In genomic region chr6:65472455-65472854, GRCm38 (mm10) we compare ENCODE assay signal across 19 mouse cellular contexts. TPM values are rescaled to one million over a fixed set of nuclear protein-coding genes. Genes with fewer than 3 reads are reported as not detected.
"Had no signal": no experiment of that assay in that cellular context is flagged by ENCODE, and none has a peak within 500 bp of the region (broad histone marks: within the 10 kb centered on the region; RNA-seq: fewer than 3 reads in every experiment).

No protein-coding gene starts in this region.

- ATAC-seq: lung, postnatal 0 days; midbrain, embryonic 13.5 days; midbrain, embryonic 15.5 days had no signal

- H3K27me3 ChIP-seq: lung, embryonic 15.5 days; megakaryocyte, embryonic 14.5 days; midbrain, embryonic 13.5 days; midbrain, embryonic 15.5 days; neural tube, embryonic 12.5 days; stomach, embryonic 15.5 days had no signal

- H3K4me3 ChIP-seq: lung, embryonic 15.5 days; megakaryocyte, embryonic 14.5 days; midbrain, embryonic 13.5 days; midbrain, embryonic 15.5 days; neural tube, embryonic 12.5 days; stomach, embryonic 15.5 days had no signal

- DNase-seq: lung, adult 2 months; lung, postnatal 14 days; lung, postnatal 36 days; right cerebral cortex, postnatal 14 days; thymus, adult 2 months; thymus, postnatal 25 days; thymus, postnatal 4 days had no signal

- H3K4me2 ChIP-seq: lung, embryonic 15.5 days; midbrain, embryonic 11.5 days; midbrain, embryonic 13.5 days; midbrain, embryonic 15.5 days; neural tube, embryonic 12.5 days; stomach, embryonic 15.5 days had no signal

- H3K9me3 ChIP-seq: lung, embryonic 15.5 days; megakaryocyte, embryonic 14.5 days; midbrain, embryonic 13.5 days; midbrain, embryonic 15.5 days; neural tube, embryonic 12.5 days; stomach, embryonic 15.5 days had no signal

- H3K4me1 ChIP-seq: lung, embryonic 15.5 days; megakaryocyte, embryonic 14.5 days; midbrain, embryonic 13.5 days; neural tube, embryonic 12.5 days; stomach, embryonic 15.5 days had no signal

- H3K9ac ChIP-seq: lung, embryonic 15.5 days; midbrain, embryonic 13.5 days; midbrain, embryonic 15.5 days; neural tube, embryonic 12.5 days; stomach, embryonic 15.5 days had no signal

- H3K27ac ChIP-seq: lung, embryonic 15.5 days; macrophage; midbrain, embryonic 13.5 days; midbrain, embryonic 15.5 days; neural tube, embryonic 12.5 days; stomach, embryonic 15.5 days; stomach, postnatal 0 days had no signal

- H3K36me3 ChIP-seq: lung, embryonic 15.5 days; midbrain, embryonic 13.5 days; midbrain, embryonic 15.5 days; neural tube, embryonic 12.5 days; stomach, embryonic 15.5 days had no signal

RNA-seq across cellular contexts. Expression of gene Tnip3, which starts 52.7 kb away (rescaled TPM):
- total RNA-seq: midbrain, postnatal 0 days had no signal
- polyA plus RNA-seq: midbrain, embryonic 13.5 days; midbrain, embryonic 15.5 days; midbrain, postnatal 0 days; neural tube, embryonic 12.5 days; testis, adult 2 months had no signal
